ENCODE assay signal across 8 mouse cellular contexts in the genomic region with DNA sequence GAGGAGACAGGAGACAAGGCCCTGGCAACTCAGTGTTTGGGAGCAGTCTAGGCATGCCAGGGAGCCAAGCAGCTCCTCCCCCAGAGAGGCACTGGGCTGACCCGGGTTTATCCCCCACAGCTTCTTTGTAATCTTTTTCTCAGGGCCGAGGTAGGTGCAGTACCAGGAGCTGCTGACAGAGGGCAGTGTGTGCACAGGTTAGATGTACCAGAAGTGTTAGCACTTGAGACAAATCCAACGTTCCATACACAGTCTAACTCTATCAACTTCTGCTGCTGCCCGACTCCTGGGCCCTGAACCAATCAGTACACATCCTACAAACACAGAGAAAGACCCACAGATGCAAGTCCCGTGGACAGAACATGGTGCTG. TPM values are rescaled to one million over a fixed set of nuclear protein-coding genes. Genes with fewer than 3 reads are reported as not detected.
DNase-seq lines count a peak whose midpoint lies in the region; ATAC-seq lines count a peak whose summit lies in the region.

No protein-coding gene starts in this region.

- no peak overlapping the region for H3K4me2 ChIP-seq in hindbrain, embryonic 16.5 days (ENCODE audit: low read length)

- no peaks in the 10 kb centered on the region for H3K27me3 ChIP-seq in hindbrain, embryonic 16.5 days (replicated peaks; ENCODE audit: control insufficient read depth, insufficient read depth, low read length)

- H3K36me3 ChIP-seq in hindbrain, embryonic 16.5 days (ENCODE audit: control insufficient read depth, insufficient read depth, low read length) = no peaks in the 10 kb centered on the region

- ATAC-seq in hindbrain, embryonic 16.5 days = peak; percentile 67

- H3K9ac ChIP-seq in hindbrain, embryonic 16.5 days (ENCODE audit: low read depth, low read length) = peak overlapping the region; percentile 41; the same call in 1 of the 2 replicates

- no peak overlapping the region for H3K4me3 ChIP-seq in hindbrain, embryonic 16.5 days (ENCODE audit: low read length)

- 6% methylated on average over 5 of the region's 5 CpGs for WGBS in hindbrain, embryonic 16.5 days

- peak; percentile 92 for DNase-seq in ZHBTc4 (ENCODE audit: low read depth, low spot score)
- DNase-seq in cerebellum, postnatal 4 days (ENCODE audit: low spot score in 2 of 2) = peak; percentile 88 to 96
- DNase-seq in gastrocnemius, adult 18-20 months (ENCODE audit: low spot score) = peak; percentile 83
- peak; percentile 83 for DNase-seq in left cerebral cortex, adult 11 months (ENCODE audit: low spot score)
- peak; percentile 78 to 86 for DNase-seq in lung, postnatal 4 days
- peak; percentile 95 to 96 for DNase-seq in right cerebral cortex, adult 2 months (ENCODE audit: low spot score in 2 of 2)
- peak; percentile 83 for DNase-seq in urinary bladder, adult 2 months (ENCODE audit: low spot score)

- no peaks in the 10 kb centered on the region for H3K9me3 ChIP-seq in hindbrain, embryonic 16.5 days (ENCODE audit: control insufficient read depth, low read length)

- no peak overlapping the region for H3K27ac ChIP-seq in hindbrain, embryonic 16.5 days (ENCODE audit: low read depth, low read length)

- no peaks in the 10 kb centered on the region for H3K4me1 ChIP-seq in hindbrain, embryonic 16.5 days (ENCODE audit: control insufficient read depth, insufficient read depth, low read depth, low read length)

RNA-seq across cellular contexts. Expression of a gene that starts 13.6 kb away (rescaled TPM):
- total RNA-seq in gastrocnemius, adult 18-20 months (2021) = not detected
- 0.24 and 0.38 TPM in 2 replicates for polyA plus RNA-seq in hindbrain, embryonic 16.5 days (2015; fragmentation: Nextera tagmentation; extraction: Ambion mirVana)
- polyA plus RNA-seq in urinary bladder, adult 2 months (2012; rRNA removed) = not detected in 2 replicates

RNA-seq across cellular contexts. Expression of a gene that starts 29.4 kb away (rescaled TPM):
- not detected for total RNA-seq in gastrocnemius, adult 18-20 months (2021)
- polyA plus RNA-seq in hindbrain, embryonic 16.5 days (2015; fragmentation: Nextera tagmentation; extraction: Ambion mirVana) = 1.9 and 2.0 TPM in 2 replicates
- not detected in 2 replicates for polyA plus RNA-seq in urinary bladder, adult 2 months (2012; rRNA removed)

RNA-seq across cellular contexts. Expression of a gene that starts 29.8 kb away (rescaled TPM):
- under 1 TPM in 1 of 2 experiments, not detected in 1; 0.14 TPM for total RNA-seq in gastrocnemius, adult 18-20 months (2021)
- 1.7 and 1.8 TPM in 2 replicates for polyA plus RNA-seq in hindbrain, embryonic 16.5 days (2015; fragmentation: Nextera tagmentation; extraction: Ambion mirVana)
- polyA plus RNA-seq in urinary bladder, adult 2 months (2012; rRNA removed) = not detected in 2 replicates

RNA-seq across cellular contexts. Expression of a gene that starts 45.3 kb away (rescaled TPM):
- not detected for total RNA-seq in gastrocnemius, adult 18-20 months (2021)
- polyA plus RNA-seq in hindbrain, embryonic 16.5 days (2015; fragmentation: Nextera tagmentation; extraction: Ambion mirVana) = 0.20 TPM in 1 of 2 replicates, not detected in the other
- not detected in 2 replicates for polyA plus RNA-seq in urinary bladder, adult 2 months (2012; rRNA removed)

RNA-seq across cellular contexts. Expression of a gene that starts 60.0 kb away (rescaled TPM):
- total RNA-seq in gastrocnemius, adult 18-20 months (2021) = under 1 TPM in 1 of 2 experiments, not detected in 1; 0.09 TPM
- 0.15 and 0.22 TPM in 2 replicates for polyA plus RNA-seq in hindbrain, embryonic 16.5 days (2015; fragmentation: Nextera tagmentation; extraction: Ambion mirVana)
- 508 and 532 TPM in 2 replicates for polyA plus RNA-seq in urinary bladder, adult 2 months (2012; rRNA removed)
